In genomic region chr7:27132588-27132987, GRCm38 (mm10) we compare ENCODE assay signal across 10 mouse cellular contexts. TPM values are rescaled to one million over a fixed set of nuclear protein-coding genes. Genes with fewer than 3 reads are reported as not detected.
DNase-seq lines count a peak whose midpoint lies in the region; ATAC-seq and TF ChIP-seq lines count a peak whose summit lies in the region.
"Had no signal": no experiment of that assay in that cellular context is flagged by ENCODE, and none has a peak within 500 bp of the region (broad histone marks: within the 10 kb centered on the region; RNA-seq: fewer than 3 reads in every experiment).

No protein-coding gene starts in this region.

- peak; percentile 83 for DNase-seq in lung, embryonic 14.5 days
- no peak for DNase-seq in lung, adult 18-20 months
- DNase-seq in NIH3T3 (ENCODE audit: low read depth) = peak; percentile 71
- DNase-seq in cerebellum, adult 2 months = peak; percentile 43 to 56
- DNase-seq in layer of hippocampus, postnatal 36 days = peak; percentile 24 to 26
- peak; percentile 47 to 75 for DNase-seq in right cerebral cortex, adult 2 months (ENCODE audit: low spot score in 2 of 2)
- no peak for DNase-seq in ovary, postnatal 36 days (ENCODE audit: low spot score)

- no peaks in the 10 kb centered on the region for H3K36me3 ChIP-seq in lung, embryonic 14.5 days (ENCODE audit: insufficient read depth)
- H3K36me3 ChIP-seq in heart, embryonic 14.5 days (ENCODE audit: control insufficient read depth, insufficient read depth, low read length) = no peaks in the 10 kb centered on the region

- no peaks in the 10 kb centered on the region for H3K27me3 ChIP-seq in lung, embryonic 14.5 days (ENCODE audit: insufficient read depth, low read length)
- H3K27me3 ChIP-seq in cerebellum, adult 2 months (ENCODE audit: control insufficient read depth, insufficient read depth, low read length) = no peaks in the 10 kb centered on the region
- H3K27me3 ChIP-seq in heart, embryonic 14.5 days (ENCODE audit: control insufficient read depth, insufficient read depth, low read length) = no peaks in the 10 kb centered on the region

- WGBS in lung, embryonic 14.5 days = 13% methylated on average over 10 of the region's 10 CpGs
- 11% methylated on average over 10 of the region's 10 CpGs for WGBS in cerebellum, adult 2 months
- WGBS in heart, embryonic 14.5 days = 10% methylated on average over 10 of the region's 10 CpGs

- no peaks in the 10 kb centered on the region for H3K9me3 ChIP-seq in lung, embryonic 14.5 days (ENCODE audit: low read depth, low read length)
- no peaks in the 10 kb centered on the region for H3K9me3 ChIP-seq in heart, embryonic 14.5 days (ENCODE audit: control insufficient read depth, low read length)

- peak; percentile 62 for TF ChIP-seq CTCF in lung, embryonic 14.5 days (IDR thresholded peaks at IDR 0.05; ENCODE audit: low read depth)
- no peak; the same call in 1 of the 2 replicates for TF ChIP-seq CTCF in cerebellum, adult 2 months (IDR thresholded peaks at IDR 0.05; ENCODE audit: borderline replicate concordance, insufficient read depth, low read depth, low read length)

- no peak for TF ChIP-seq POLR2A in cerebellum, adult 2 months (IDR thresholded peaks at IDR 0.05; ENCODE audit: borderline replicate concordance, insufficient read depth, low read length)

- peak overlapping the region; percentile 11; the same call in 1 of the 2 replicates for H3K4me2 ChIP-seq in lung, embryonic 14.5 days
- H3K4me2 ChIP-seq in heart, embryonic 14.5 days (ENCODE audit: low read length) = 0 out of 2 replicates have a peak overlapping the region, but pooled peaks have one; percentile 13

- ATAC-seq in lung, embryonic 14.5 days (ENCODE audit: insufficient read depth) = no peak
- ATAC-seq in heart, embryonic 14.5 days (ENCODE audit: insufficient number of reproducible peaks, insufficient read depth, low FRiP score, low read depth) = no peak

- H3K4me1 ChIP-seq in lung, embryonic 14.5 days (ENCODE audit: insufficient read depth) = no peaks in the 10 kb centered on the region; the same call in 1 of the 2 replicates
- H3K4me1 ChIP-seq in cerebellum, adult 2 months (ENCODE audit: control insufficient read depth, insufficient read depth, low read length) = no peaks in the 10 kb centered on the region
- peaks cover 0 to 3% of the 10 kb centered on the region in 2 experiments; a peak in 1 of 4 replicates for H3K4me1 ChIP-seq in heart, embryonic 14.5 days (ENCODE audit: control insufficient read depth in 2 of 2, insufficient read depth in 2 of 2, low read length in 2 of 2)

- H3K4me3 ChIP-seq in lung, embryonic 14.5 days (ENCODE audit: low read depth, low read length) = no peak overlapping the region
- H3K4me3 ChIP-seq in cerebellum, adult 2 months (replicated peaks; ENCODE audit: insufficient read depth, low read depth, low read length) = no peak overlapping the region
- no peak overlapping the region for H3K4me3 ChIP-seq in heart, embryonic 14.5 days (ENCODE audit: control insufficient read depth in 1 of 2, insufficient read depth in 1 of 2, low read depth in 1 of 2, low read length in 2 of 2)

- no peak overlapping the region for H3K27ac ChIP-seq in lung, embryonic 14.5 days (ENCODE audit: low read depth)
- no peak overlapping the region for H3K27ac ChIP-seq in cerebellum, adult 2 months (ENCODE audit: insufficient read depth, low read length)
- no peak overlapping the region for H3K27ac ChIP-seq in heart, embryonic 14.5 days (replicated peaks in 1 of 2; ENCODE audit: control insufficient read depth in 1 of 2, insufficient read depth in 1 of 2, low read depth in 2 of 2, low read length in 2 of 2)

- no peak overlapping the region for H3K9ac ChIP-seq in lung, embryonic 14.5 days
- H3K9ac ChIP-seq in heart, embryonic 14.5 days (ENCODE audit: low read length) = no peak overlapping the region

RNA-seq across cellular contexts. Expression of gene Cyp2f2, which starts 12.9 kb away (rescaled TPM):
- 9.3 and 12.3 TPM in 2 replicates for polyA plus RNA-seq in lung, embryonic 14.5 days (2014; fragmentation: Nextera tagmentation; extraction: Ambion mirVana)
- 0.10 and 0.73 TPM in 2 replicates for polyA plus RNA-seq in cerebellum, adult 2 months (2012; rRNA removed)
- 3.3 TPM in 1 of 2 replicates, not detected in the other for polyA plus RNA-seq in heart, embryonic 14.5 days (2014; fragmentation: Nextera tagmentation; extraction: Ambion mirVana)
- under 1 TPM in 1 of 2 experiments, not detected in 1; 0.17 TPM for total RNA-seq in layer of hippocampus, postnatal 36 days (2021)
- polyA plus RNA-seq: neural tube, embryonic 14.5 days had no signal

RNA-seq across cellular contexts. Expression of gene Cyp2t4, which starts 20.9 kb away (rescaled TPM):
- 0.11 and 0.20 TPM in 2 replicates for polyA plus RNA-seq in lung, embryonic 14.5 days (2014; fragmentation: Nextera tagmentation; extraction: Ambion mirVana)
- polyA plus RNA-seq in cerebellum, adult 2 months (2012; rRNA removed) = not detected in 2 replicates
- 0.22 TPM in 1 of 2 replicates, not detected in the other for polyA plus RNA-seq in heart, embryonic 14.5 days (2014; fragmentation: Nextera tagmentation; extraction: Ambion mirVana)
- not detected for total RNA-seq in layer of hippocampus, postnatal 36 days (2021)
- total RNA-seq: gastrocnemius, postnatal 36 days had no signal

RNA-seq across cellular contexts. Expression of gene Egln2, which starts 34.0 kb away (rescaled TPM):
- polyA plus RNA-seq in lung, embryonic 14.5 days (2014; fragmentation: Nextera tagmentation; extraction: Ambion mirVana) = 48.4 and 50.0 TPM in 2 replicates
- polyA plus RNA-seq in cerebellum, adult 2 months (2012; rRNA removed) = 115 and 120 TPM in 2 replicates
- 26.7 and 31.2 TPM in 2 replicates for polyA plus RNA-seq in heart, embryonic 14.5 days (2014; fragmentation: Nextera tagmentation; extraction: Ambion mirVana)
- total RNA-seq in layer of hippocampus, postnatal 36 days (2021) = 100 to 1,000 TPM; 102 to 108 TPM

RNA-seq across cellular contexts. Expression of gene Rab4b, which starts 46.1 kb away (rescaled TPM):
- polyA plus RNA-seq in lung, embryonic 14.5 days (2014; fragmentation: Nextera tagmentation; extraction: Ambion mirVana) = 59.4 and 62.1 TPM in 2 replicates
- 175 and 176 TPM in 2 replicates for polyA plus RNA-seq in cerebellum, adult 2 months (2012; rRNA removed)
- 42.4 and 43.4 TPM in 2 replicates for polyA plus RNA-seq in heart, embryonic 14.5 days (2014; fragmentation: Nextera tagmentation; extraction: Ambion mirVana)
- total RNA-seq in layer of hippocampus, postnatal 36 days (2021) = 10 to 100 TPM; 93.5 to 98.7 TPM

RNA-seq across cellular contexts. Expression of gene Gm21983, which starts 48.3 kb away (rescaled TPM):
- polyA plus RNA-seq in lung, embryonic 14.5 days (2014; fragmentation: Nextera tagmentation; extraction: Ambion mirVana) = 0.55 and 1.5 TPM in 2 replicates
- not detected in 2 replicates for polyA plus RNA-seq in cerebellum, adult 2 months (2012; rRNA removed)
- not detected in 2 replicates for polyA plus RNA-seq in heart, embryonic 14.5 days (2014; fragmentation: Nextera tagmentation; extraction: Ambion mirVana)
- total RNA-seq in layer of hippocampus, postnatal 36 days (2021) = not detected
- total RNA-seq: gastrocnemius, postnatal 36 days had no signal
- polyA plus RNA-seq: neural tube, embryonic 14.5 days had no signal

Comparison
In these comparisons a context has a peak if more than half of its experiments do, and no peak if none do; other contexts are left out.
1. DNase-seq: peak in lung, embryonic 14.5 days (single experiment), NIH3T3 (single experiment), cerebellum, adult 2 months (2 of 2), layer of hippocampus, postnatal 36 days (2 of 2) and right cerebral cortex, adult 2 months (2 of 2); none in lung, adult 18-20 months (0 of 2) and ovary, postnatal 36 days (single experiment).